Mouse (Mus musculus): ENCODE results near the gene Olfr799. TPM values are rescaled to one million over a fixed set of nuclear protein-coding genes. Genes with fewer than 3 reads are reported as not detected.

Gene Olfr799
- polyA plus RNA-seq, 1 experiment from 2014 or later, result not detected

- ATAC-seq (ENCODE audit: low FRiP score, low TSS enrichment), result no peak
- 81% methylated on average over 2 of the region's 2 CpGs for WGBS
- H3K4me2 ChIP-seq (replicated peaks; ENCODE audit: low read depth, low read length), result no peak within 1 kb of the TSS
Measured at GRCm38 (mm10) chr10:129694186-129694585, 56.9 kb downstream of the Olfr799 start, which contains the start of gene Olfr803. Gene Olfr803, minus strand, starts transcription at chr10:129694286.

More at GRCm38 (mm10) chr10:129694186-129694585, 56.9 kb downstream of the Olfr799 start, which contains the start of gene Olfr803:
- Histone ChIP-seq H3K27me3 (ENCODE audit: control insufficient read depth, insufficient read depth, low read length) (no peaks in the 10 kb centered on the region), H3K4me3 (ENCODE audit: low read length) (no peak within 1 kb of the TSS), H3K27ac (ENCODE audit: low read depth, low read length) (no peak within 1 kb of the TSS), H3K9ac (ENCODE audit: low read depth, low read length) (no peak within 1 kb of the TSS), H3K4me1 (ENCODE audit: control insufficient read depth, insufficient read depth, low read length) (no peaks in the 10 kb centered on the region), H3K9me3 (ENCODE audit: control insufficient read depth, low read length) (no peaks in the 10 kb centered on the region), H3K36me3 (ENCODE audit: control insufficient read depth, insufficient read depth, low read length) (no peaks in the 10 kb centered on the region)

Other genes starting within 250 kb of the Olfr799 start
- not detected in 2 replicates for gene Olfr785, start 232.1 kb upstream of the Olfr799 start, polyA plus RNA-seq (2014; fragmentation: Nextera tagmentation; extraction: Ambion mirVana)
- not detected in 2 replicates for gene Olfr786, start 210.2 kb upstream of the Olfr799 start, polyA plus RNA-seq (2014; fragmentation: Nextera tagmentation; extraction: Ambion mirVana)
- not detected in 2 replicates for gene Olfr787, start 175.6 kb upstream of the Olfr799 start, polyA plus RNA-seq (2014; fragmentation: Nextera tagmentation; extraction: Ambion mirVana)
- gene Olfr788, start 166.5 kb upstream of the Olfr799 start, polyA plus RNA-seq (2014; fragmentation: Nextera tagmentation; extraction: Ambion mirVana), result not detected in 2 replicates
- gene Olfr789, start 152.7 kb upstream of the Olfr799 start, polyA plus RNA-seq (2014; fragmentation: Nextera tagmentation; extraction: Ambion mirVana), result not detected in 2 replicates
- not detected in 2 replicates for gene Olfr790, start 139.0 kb upstream of the Olfr799 start, polyA plus RNA-seq (2014; fragmentation: Nextera tagmentation; extraction: Ambion mirVana)
- not detected in 2 replicates for gene Olfr791, start 115.7 kb upstream of the Olfr799 start, polyA plus RNA-seq (2014; fragmentation: Nextera tagmentation; extraction: Ambion mirVana)
- not detected in 2 replicates for gene Olfr792, start 98.3 kb upstream of the Olfr799 start, polyA plus RNA-seq (2014; fragmentation: Nextera tagmentation; extraction: Ambion mirVana)
- gene Olfr794, start 69.8 kb upstream of the Olfr799 start, polyA plus RNA-seq (2014; fragmentation: Nextera tagmentation; extraction: Ambion mirVana), result not detected in 2 replicates
- not detected in 2 replicates for gene Olfr796, start 24.9 kb upstream of the Olfr799 start, polyA plus RNA-seq (2014; fragmentation: Nextera tagmentation; extraction: Ambion mirVana)
- gene Olfr798, start 9.6 kb upstream of the Olfr799 start, polyA plus RNA-seq (2014; fragmentation: Nextera tagmentation; extraction: Ambion mirVana), result not detected in 2 replicates
- not detected in 2 replicates for gene Olfr800, start 20.2 kb downstream of the Olfr799 start, polyA plus RNA-seq (2014; fragmentation: Nextera tagmentation; extraction: Ambion mirVana)
- not detected in 2 replicates for gene Olfr801, start 36.4 kb downstream of the Olfr799 start, polyA plus RNA-seq (2014; fragmentation: Nextera tagmentation; extraction: Ambion mirVana)
- 0.04 TPM in 1 of 2 replicates, not detected in the other for gene Olfr802, start 50.7 kb downstream of the Olfr799 start, polyA plus RNA-seq (2014; fragmentation: Nextera tagmentation; extraction: Ambion mirVana)
- not detected in 2 replicates for gene Olfr803, start 56.8 kb downstream of the Olfr799 start, polyA plus RNA-seq (2014; fragmentation: Nextera tagmentation; extraction: Ambion mirVana)
- gene Olfr804, start 65.7 kb downstream of the Olfr799 start, polyA plus RNA-seq (2014; fragmentation: Nextera tagmentation; extraction: Ambion mirVana), result not detected in 2 replicates
- not detected in 2 replicates for gene Olfr805, start 91.9 kb downstream of the Olfr799 start, polyA plus RNA-seq (2014; fragmentation: Nextera tagmentation; extraction: Ambion mirVana)
- not detected in 2 replicates for gene Olfr806, start 104.4 kb downstream of the Olfr799 start, polyA plus RNA-seq (2014; fragmentation: Nextera tagmentation; extraction: Ambion mirVana)
- gene Olfr807, start 120.3 kb downstream of the Olfr799 start, polyA plus RNA-seq (2014; fragmentation: Nextera tagmentation; extraction: Ambion mirVana), result not detected in 2 replicates
- not detected in 2 replicates for gene Olfr808, start 128.0 kb downstream of the Olfr799 start, polyA plus RNA-seq (2014; fragmentation: Nextera tagmentation; extraction: Ambion mirVana)
- gene Olfr809, start 137.2 kb downstream of the Olfr799 start, polyA plus RNA-seq (2014; fragmentation: Nextera tagmentation; extraction: Ambion mirVana), result not detected in 2 replicates
- gene Olfr810, start 157.4 kb downstream of the Olfr799 start, polyA plus RNA-seq (2014; fragmentation: Nextera tagmentation; extraction: Ambion mirVana), result not detected in 2 replicates
- not detected in 2 replicates for gene Olfr811, start 166.9 kb downstream of the Olfr799 start, polyA plus RNA-seq (2014; fragmentation: Nextera tagmentation; extraction: Ambion mirVana)
- not detected in 2 replicates for gene Olfr812, start 208.6 kb downstream of the Olfr799 start, polyA plus RNA-seq (2014; fragmentation: Nextera tagmentation; extraction: Ambion mirVana)
- not detected in 2 replicates for gene Olfr813, start 217.9 kb downstream of the Olfr799 start, polyA plus RNA-seq (2014; fragmentation: Nextera tagmentation; extraction: Ambion mirVana)
- not detected in 2 replicates for gene Olfr814, start 242.4 kb downstream of the Olfr799 start, polyA plus RNA-seq (2014; fragmentation: Nextera tagmentation; extraction: Ambion mirVana)

Measured in kidney, embryonic 14.5 days (tissue).